Mouse (Mus musculus) monocyte, adult 2 months (primary cell): ENCODE measurements around the gene Zfand5.

Experiments
- DNase-seq, 2 experiments: peaks; one replicate each; pipeline ENCODE4 v3.0.0; 2022; ENCODE audit warnings: low spot score in 2 of 2, low read depth in 1 of 2

Zfand5 gene

GRCm38 (mm10) chr19:21328951-21329350, 56.9 kb downstream of the Zfand5 start:
- no peak for DNase-seq

- no peak for DNase-seq
These were observed 57.7 kb downstream of the Zfand5 start for GRCm38 (mm10) chr19:21329770-21330169.

GRCm38 (mm10) chr19:21330305-21331115, 58.4 kb downstream of the Zfand5 start:
- no peak for DNase-seq

- DNase-seq, result no peak
These were observed 59.6 kb downstream of the Zfand5 start for GRCm38 (mm10) chr19:21331621-21332155.
